Mouse (Mus musculus) G1E (cell line): Measurements from ENCODE around the gene Gna15.

Experiments used
- CTCF ChIP-seq: IDR thresholded peaks from 2 replicates; pipeline ENCODE4 v1.5.1; 2012; ENCODE audit warnings: low read depth, low read length, inconsistent platforms, mixed read lengths
- GATA1 ChIP-seq: IDR thresholded peaks from 2 replicates; pipeline ENCODE4 v1.6.1; 2012; ENCODE audit warnings: borderline replicate concordance, low read length, inconsistent platforms, mixed read lengths
- GATA2 ChIP-seq: IDR thresholded peaks from 2 replicates; pipeline ENCODE4 v1.6.1; 2012; ENCODE audit warnings: low read depth, low read length, inconsistent platforms, borderline replicate concordance
- POLR2AphosphoS5 ChIP-seq: IDR thresholded peaks from 2 replicates; pipeline ENCODE4 v1.6.1; 2012; ENCODE audit warnings: low read depth, low read length, inconsistent platforms; ENCODE audit not compliant: insufficient replicate concordance

- TF ChIP-seq CTCF, result no peak
- TF ChIP-seq GATA2, result no peak
- no peak for TF ChIP-seq POLR2AphosphoS5
- no peak for TF ChIP-seq GATA1
These were observed 48.2 kb upstream of the Gna15 start for GRCm38 (mm10) chr10:81572133-81572671.
